Mouse (Mus musculus): ENCODE results near the gene Sp6. TPM values are rescaled to one million over a fixed set of nuclear protein-coding genes. Genes with fewer than 3 reads are reported as not detected.

Sp6 gene
- polyA plus RNA-seq, 2 experiments = 0.02 TPM; not detected in 1

DNA sequence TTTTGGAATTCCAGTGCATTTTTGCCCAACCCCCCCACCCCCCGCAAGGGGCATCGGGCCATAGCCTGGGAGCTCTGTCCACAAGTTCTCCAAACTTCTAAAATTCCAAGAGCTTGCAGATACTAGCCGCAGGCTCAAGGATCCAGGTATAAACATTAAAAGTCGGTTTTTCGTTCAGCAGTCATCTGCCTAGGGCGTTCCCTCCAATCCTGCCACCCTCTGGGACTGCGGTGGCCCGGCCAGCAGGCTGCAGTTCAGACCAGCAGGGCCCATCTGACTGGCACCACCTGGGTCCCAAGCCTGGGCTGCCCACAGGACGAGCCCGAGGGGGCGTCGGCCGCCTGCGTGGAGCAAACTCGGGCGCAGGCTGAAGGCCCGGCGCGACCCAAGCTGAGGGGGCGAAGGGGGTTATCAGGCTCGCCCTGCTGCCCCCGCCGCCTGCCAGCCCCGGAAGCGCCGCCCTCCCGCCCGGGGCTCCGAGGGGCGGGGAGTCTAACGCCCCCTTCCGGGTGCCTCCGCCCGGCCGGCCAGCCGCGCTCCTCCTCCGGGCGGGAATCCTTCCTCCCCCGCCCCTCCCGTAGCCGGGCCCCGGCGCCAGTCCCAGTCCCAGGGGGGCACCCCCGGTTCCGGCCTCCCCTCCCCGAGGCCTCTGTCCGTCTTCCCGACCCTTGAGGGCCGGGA lies 36.1 kb upstream of the Sp6 start:
- WGBS (ENCODE audit: insufficient replicate concordance) = under 1% methylated on average over 48 of the region's 50 CpGs

DNA sequence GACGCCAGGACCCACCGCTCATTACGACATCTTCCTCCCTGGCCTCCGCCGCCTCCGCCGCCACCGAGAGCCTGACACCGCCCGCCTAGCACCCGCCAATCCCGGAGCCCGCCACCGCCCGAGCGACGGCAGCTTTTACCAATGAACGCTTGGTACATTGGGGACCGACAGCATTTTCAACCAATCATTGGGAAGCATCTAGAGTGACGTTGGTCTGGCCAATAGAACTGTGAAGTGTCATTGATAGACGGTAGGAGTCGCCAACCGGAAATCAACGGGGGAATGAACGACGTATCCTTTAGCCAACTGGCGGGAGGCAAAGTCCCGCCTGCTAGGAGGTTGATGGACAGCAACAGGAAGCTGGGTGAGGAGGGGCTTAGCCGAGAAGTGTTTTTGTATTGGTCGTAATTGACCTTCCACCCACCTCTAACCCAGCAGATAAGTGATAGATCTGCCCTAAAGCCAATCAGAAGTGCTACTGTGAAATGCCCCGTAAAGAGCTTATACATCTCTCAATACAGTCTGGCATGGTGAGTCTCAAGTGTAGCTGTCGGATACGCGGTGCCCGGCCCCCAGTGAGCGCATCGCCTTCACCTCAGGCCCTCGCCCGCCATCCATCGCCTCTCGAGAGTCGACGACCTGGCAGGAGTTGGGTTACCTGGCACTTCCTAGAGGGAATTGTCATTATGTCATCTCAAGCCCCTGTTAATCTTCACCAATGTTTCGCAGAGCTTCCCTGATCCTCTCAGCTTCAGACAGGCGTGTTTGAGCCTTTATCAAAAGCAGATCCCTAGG lies 35.4 kb upstream of the Sp6 start:
- H3K27me3 ChIP-seq (ENCODE audit: control insufficient read depth, insufficient read depth, low read length) = no peaks in the 10 kb centered on the region
- H3K36me3 ChIP-seq (replicated peaks; ENCODE audit: control insufficient read depth, insufficient read depth, low read depth) = 0 out of 2 replicates have a peak, but pooled peaks cover 4% of the 10 kb centered on the region
- peak overlapping the region; percentile 88 to 93 for H3K4me3 ChIP-seq (ENCODE audit: insufficient read depth in 1 of 2, low read depth in 2 of 2, low read length in 2 of 2)
- ATAC-seq (ENCODE audit: insufficient read depth) = peak; percentile 94
- WGBS (ENCODE audit: insufficient replicate concordance) = under 1% methylated on average over 45 of the region's 45 CpGs
- H3K9me3 ChIP-seq (ENCODE audit: control insufficient read depth, low read length) = no peaks in the 10 kb centered on the region
- H3K9ac ChIP-seq (replicated peaks) = peak overlapping the region; percentile 98
- H3K27ac ChIP-seq = peak overlapping the region; percentile 96
- peaks cover 27 to 31% of the 10 kb centered on the region in 2 experiments for H3K4me1 ChIP-seq (replicated peaks; ENCODE audit: control insufficient read depth in 2 of 2, insufficient read depth in 2 of 2, low read length in 1 of 2)
- H3K4me2 ChIP-seq (ENCODE audit: low read depth) = peak overlapping the region; percentile 100
- DNase-seq (ENCODE audit: low read depth in 3 of 3, low spot score in 3 of 3) = peak; percentile 100
- TF ChIP-seq EP300 (IDR thresholded peaks at IDR 0.05; ENCODE audit: low read depth) (peak; percentile 88), CTCF (IDR thresholded peaks at IDR 0.05; ENCODE audit: low read depth) (no peak)

More for the DNA sequence above, 36.1 kb upstream of the Sp6 start:
- H3K27ac ChIP-seq = peak overlapping the region; percentile 90
- peak overlapping the region; percentile 96 for H3K4me2 ChIP-seq (ENCODE audit: low read depth)
- DNase-seq (ENCODE audit: low read depth in 3 of 3, low spot score in 3 of 3) (peak; percentile 74 to 77 (median 75)), ATAC-seq (ENCODE audit: insufficient read depth) (peak; percentile 75)
- no peaks in the 10 kb centered on the region for H3K9me3 ChIP-seq (ENCODE audit: control insufficient read depth, low read length)
- TF ChIP-seq EP300 (IDR thresholded peaks at IDR 0.05; ENCODE audit: low read depth) (no peak), CTCF (IDR thresholded peaks at IDR 0.05; ENCODE audit: low read depth) (peak; percentile 47)
- peak overlapping the region; percentile 61 to 93 for H3K4me3 ChIP-seq (ENCODE audit: insufficient read depth in 1 of 2, low read depth in 2 of 2, low read length in 2 of 2)
- H3K36me3 ChIP-seq (replicated peaks; ENCODE audit: control insufficient read depth, insufficient read depth, low read depth) = 0 out of 2 replicates have a peak, but pooled peaks cover 4% of the 10 kb centered on the region
- H3K27me3 ChIP-seq (ENCODE audit: control insufficient read depth, insufficient read depth, low read length) = no peaks in the 10 kb centered on the region
- peaks cover 27 to 34% of the 10 kb centered on the region in 2 experiments for H3K4me1 ChIP-seq (replicated peaks; ENCODE audit: control insufficient read depth in 2 of 2, insufficient read depth in 2 of 2, low read length in 1 of 2)
- peak overlapping the region; percentile 98 for H3K9ac ChIP-seq (replicated peaks)

DNA sequence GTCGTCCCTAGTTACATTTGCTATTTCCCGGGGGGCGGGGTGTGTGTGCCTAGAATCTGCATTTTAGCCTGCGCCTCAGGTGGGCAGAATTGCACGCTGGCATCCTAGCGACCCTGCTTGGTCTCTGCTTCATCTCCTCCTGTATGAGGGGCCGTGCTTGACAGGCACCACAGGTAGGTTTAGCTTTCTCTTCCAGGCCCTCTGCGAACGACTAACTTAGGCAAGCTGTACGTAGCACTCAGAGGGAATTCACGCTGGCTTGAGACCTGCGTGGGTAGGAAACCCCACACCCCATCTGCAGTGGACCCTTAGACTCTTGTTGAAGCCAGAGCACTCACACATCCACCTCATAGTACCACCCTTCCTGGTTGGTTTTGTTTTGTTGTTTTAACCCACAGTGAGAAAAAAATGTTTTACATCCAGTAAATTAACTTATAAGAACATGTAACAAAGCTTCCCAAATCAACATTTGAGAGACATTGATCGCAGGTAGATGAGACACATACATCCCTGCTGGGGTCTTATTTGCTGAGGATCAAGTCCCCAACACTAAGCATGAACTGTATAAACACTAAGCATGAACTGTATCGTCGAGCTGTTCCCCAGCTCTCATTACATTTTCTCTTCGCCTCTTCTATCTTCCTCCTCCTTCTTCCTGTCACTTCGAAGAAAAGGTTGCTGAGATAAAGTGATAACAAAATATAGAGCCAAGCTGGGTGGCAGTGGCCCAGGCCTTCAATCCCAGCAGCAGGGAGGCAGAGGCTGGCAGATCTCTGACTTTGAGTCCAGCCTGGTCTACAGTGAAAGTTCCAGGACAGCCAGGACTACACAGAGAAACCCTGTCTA lies 34.6 kb upstream of the Sp6 start:
- Histone ChIP-seq H3K9me3 (ENCODE audit: control insufficient read depth, low read length) (no peaks in the 10 kb centered on the region), H3K4me2 (ENCODE audit: low read depth) (peak overlapping the region; percentile 100), H3K36me3 (replicated peaks; ENCODE audit: control insufficient read depth, insufficient read depth, low read depth) (0 out of 2 replicates have a peak, but pooled peaks cover 4% of the 10 kb centered on the region), H3K27ac (peak overlapping the region; percentile 96), H3K4me1 (replicated peaks; ENCODE audit: control insufficient read depth in 2 of 2, insufficient read depth in 2 of 2, low read length in 1 of 2) (peaks cover 27 to 31% of the 10 kb centered on the region in 2 experiments), H3K9ac (replicated peaks) (peak overlapping the region; percentile 90), H3K27me3 (ENCODE audit: control insufficient read depth, insufficient read depth, low read length) (no peaks in the 10 kb centered on the region), H3K4me3 (ENCODE audit: insufficient read depth in 1 of 2, low read depth in 2 of 2, low read length in 2 of 2) (peak overlapping the region; percentile 78 to 88)
- TF ChIP-seq CTCF (IDR thresholded peaks at IDR 0.05; ENCODE audit: low read depth) = no peak
- ATAC-seq (ENCODE audit: insufficient read depth) (no peak), DNase-seq (ENCODE audit: low read depth in 3 of 3, low spot score in 3 of 3) (no peak)
- 16% methylated on average over 17 of the region's 17 CpGs for WGBS (ENCODE audit: insufficient replicate concordance)

DNA sequence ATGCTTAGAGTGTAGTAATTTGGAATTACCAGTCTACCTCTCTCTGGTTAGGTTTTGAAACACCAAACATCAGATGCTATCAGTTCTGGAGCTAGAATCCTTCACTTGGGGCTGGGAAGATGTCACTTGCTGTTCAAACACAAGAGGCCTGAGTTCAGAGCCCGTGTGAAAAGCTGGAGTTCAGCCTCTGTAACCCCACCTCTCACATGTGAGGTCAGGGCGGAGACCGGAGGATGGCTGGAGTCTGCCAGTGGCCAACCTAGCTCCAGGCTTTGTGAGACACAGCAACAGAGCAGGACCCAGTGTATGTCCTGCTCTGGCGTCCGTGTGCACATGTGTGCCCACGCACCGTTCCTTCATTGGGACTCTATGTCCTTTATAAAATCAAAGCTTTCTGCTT lies 33.9 kb upstream of the Sp6 start:
- no peak for TF ChIP-seq EP300 (IDR thresholded peaks at IDR 0.05; ENCODE audit: low read depth)
- TF ChIP-seq CTCF (IDR thresholded peaks at IDR 0.05; ENCODE audit: low read depth) = no peak
- no peak overlapping the region; the same call in 1 of the 2 replicates for H3K9ac ChIP-seq (replicated peaks)
- DNase-seq (ENCODE audit: low read depth in 3 of 3, low spot score in 3 of 3) = no peak
- 74% methylated on average over 7 of the region's 7 CpGs for WGBS (ENCODE audit: insufficient replicate concordance)
- H3K27me3 ChIP-seq (ENCODE audit: control insufficient read depth, insufficient read depth, low read length) = no peaks in the 10 kb centered on the region; the same call in 1 of the 2 replicates
- H3K27ac ChIP-seq = no peak overlapping the region
- H3K4me1 ChIP-seq (replicated peaks; ENCODE audit: control insufficient read depth in 2 of 2, insufficient read depth in 2 of 2, low read length in 1 of 2) = peaks cover 27 to 31% of the 10 kb centered on the region in 2 experiments
- no peaks in the 10 kb centered on the region for H3K9me3 ChIP-seq (ENCODE audit: control insufficient read depth, low read length)
- no peak overlapping the region for H3K4me3 ChIP-seq (ENCODE audit: insufficient read depth in 1 of 2, low read depth in 2 of 2, low read length in 2 of 2)
- no peak for ATAC-seq (ENCODE audit: insufficient read depth)
- 0 out of 2 replicates have a peak, but pooled peaks cover 4% of the 10 kb centered on the region for H3K36me3 ChIP-seq (replicated peaks; ENCODE audit: control insufficient read depth, insufficient read depth, low read depth)
- peak overlapping the region; percentile 100 for H3K4me2 ChIP-seq (ENCODE audit: low read depth)
